Mouse (Mus musculus) ES-E14 (cell line): Measurements from ENCODE around the gene Plcl1. TPM values are rescaled to one million over a fixed set of nuclear protein-coding genes. Genes with fewer than 3 reads are reported as not detected.

Experiments used
- DNase-seq: peaks from one replicate; pipeline ENCODE4 v3.0.0-alpha.2; 2013; ENCODE audit warnings: low read depth, low spot score
- H3K27ac ChIP-seq: 2 replicates; pipeline ENCODE4 v1.5.1; 2012; ENCODE audit warnings: low read depth, mild to moderate bottlenecking, low read length, moderate library complexity, mixed read lengths; ENCODE audit not compliant: poor library complexity, insufficient read depth, severe bottlenecking
- H3K36me3 ChIP-seq: 2 replicates; pipeline ENCODE4 v1.6.1; 2012; ENCODE audit warnings: mild to moderate bottlenecking, low read length, moderate library complexity, mixed read lengths; ENCODE audit not compliant: control insufficient read depth, poor library complexity, insufficient read depth, severe bottlenecking
- H3K4me1 ChIP-seq, 2 experiments: fragments of 150-350 bp in 1 of 2; sonication (generic) in 1 of 2; 2 replicates each; pipeline ENCODE4 v1.6.1; 2012; ENCODE audit warnings: low read length in 2 of 2, mild to moderate bottlenecking in 1 of 2, mixed read lengths in 1 of 2; ENCODE audit not compliant: control insufficient read depth in 2 of 2, insufficient read depth in 2 of 2, poor library complexity in 1 of 2
- H3K4me3 ChIP-seq, 2 experiments: fragments of 150-350 bp in 1 of 2; sonication (generic) in 1 of 2; 2 replicates each; pipeline ENCODE4 v1.5.1; 2012; ENCODE audit warnings: low read length in 2 of 2, low read depth in 1 of 2, mild to moderate bottlenecking in 1 of 2, mixed read lengths in 1 of 2; ENCODE audit not compliant: insufficient read depth in 1 of 2, poor library complexity in 1 of 2, severe bottlenecking in 1 of 2
- H3K9ac ChIP-seq: 2 replicates; pipeline ENCODE4 v1.6.1; 2012; ENCODE audit warnings: low read depth, mild to moderate bottlenecking, low read length, mixed read lengths; ENCODE audit not compliant: poor library complexity, insufficient read depth, severe bottlenecking
- H3K9me3 ChIP-seq: fragments of 150-350 bp; sonication (generic); 2 replicates; pipeline ENCODE4 v1.6.1; 2012; ENCODE audit warnings: low read depth, mild to moderate bottlenecking, low read length; ENCODE audit not compliant: control insufficient read depth, insufficient read depth
- CHD2 ChIP-seq: IDR thresholded peaks from 2 replicates; pipeline ENCODE4 v1.6.1; 2014; ENCODE audit warnings: mild to moderate bottlenecking, low read depth, low read length, inconsistent platforms
- HCFC1 ChIP-seq: IDR thresholded peaks from 2 replicates; pipeline ENCODE4 v1.6.1; 2012; ENCODE audit warnings: low read length, inconsistent platforms, borderline replicate concordance; ENCODE audit not compliant: insufficient read depth
- MAFK ChIP-seq: IDR thresholded peaks from 2 replicates; pipeline ENCODE4 v1.6.1; 2014; ENCODE audit warnings: mild to moderate bottlenecking, low read depth, low read length, inconsistent platforms; ENCODE audit not compliant: insufficient read depth
- ZC3H11A ChIP-seq: IDR thresholded peaks from 2 replicates; pipeline ENCODE4 v1.6.1; 2012; ENCODE audit warnings: low read depth, mild to moderate bottlenecking, inconsistent platforms, low read length, borderline replicate concordance
- ZNF384 ChIP-seq: IDR thresholded peaks from 2 replicates; pipeline ENCODE4 v1.6.1; 2012; ENCODE audit warnings: low read depth, low read length, inconsistent platforms
- in situ Hi-C, 2 experiments: fragments of 600-800 bp; cut with MboI; formaldehyde crosslinking; loops; one replicate each; pipeline ENCODE4 v1.15.1; 2025; ENCODE audit warnings: low sequenced_read_pairs in 2 of 2, inconsistent platforms in 1 of 2; ENCODE audit not compliant: unreplicated experiment in 2 of 2
- total RNA-seq: library from RNA; depleted of rRNA; stranded (reverse); fragments of 300-350 nt; gene quantifications from 2 replicates; pipeline ENCODE4 v1.2.3, GENCODE M21; 2012

The Plcl1 gene
- total RNA-seq, 1 experiment: 0.49 TPM

- no peak overlapping the region for H3K9ac ChIP-seq
- no peaks in the 10 kb centered on the region for H3K36me3 ChIP-seq
- H3K9me3 ChIP-seq: no peaks in the 10 kb centered on the region
- in situ Hi-C loops: no loop called here
- TF ChIP-seq ZNF384: no peak
- no peak for TF ChIP-seq HCFC1
- TF ChIP-seq ZC3H11A: no peak
- TF ChIP-seq CHD2: no peak
- TF ChIP-seq MAFK: no peak
- peaks cover 0 to 3% of the 10 kb centered on the region in 2 experiments; a peak in 2 of 4 replicates for H3K4me1 ChIP-seq
- H3K4me3 ChIP-seq: no peak overlapping the region
- no peak overlapping the region for H3K27ac ChIP-seq
- DNase-seq: no peak
These were observed 82.5 kb downstream of the Plcl1 start for GRCm38 (mm10) chr1:55488261-55488660.

GRCm38 (mm10) chr1:55489355-55489754, 83.6 kb downstream of the Plcl1 start:
- Histone ChIP-seq H3K9me3 (no peaks in the 10 kb centered on the region), H3K9ac (no peak overlapping the region), H3K4me1 (peaks cover 0 to 3% of the 10 kb centered on the region in 2 experiments; a peak in 2 of 4 replicates), H3K4me3 (no peak overlapping the region), H3K36me3 (no peaks in the 10 kb centered on the region), H3K27ac (no peak overlapping the region)
- DNase-seq: no peak
- no peak for TF ChIP-seq CHD2
- TF ChIP-seq ZNF384: no peak
- no peak for TF ChIP-seq HCFC1
- no peak for TF ChIP-seq MAFK
- no peak for TF ChIP-seq ZC3H11A
- in situ Hi-C loops: no loop called here

GRCm38 (mm10) chr1:55499872-55500271, 94.2 kb downstream of the Plcl1 start:
- Histone ChIP-seq H3K36me3 (no peaks in the 10 kb centered on the region), H3K9me3 (no peaks in the 10 kb centered on the region), H3K4me1 (peaks cover 0 to 2% of the 10 kb centered on the region in 2 experiments; a peak in 1 of 4 replicates), H3K9ac (no peak overlapping the region), H3K27ac (no peak overlapping the region), H3K4me3 (no peak overlapping the region)
- no peak for DNase-seq
- no peak for TF ChIP-seq ZC3H11A
- TF ChIP-seq HCFC1: no peak
- no peak for TF ChIP-seq ZNF384
- TF ChIP-seq MAFK: no peak
- TF ChIP-seq CHD2: no peak
- in situ Hi-C loops: no loop called here

- no peak overlapping the region for H3K4me3 ChIP-seq
- H3K36me3 ChIP-seq: no peaks in the 10 kb centered on the region
- H3K4me1 ChIP-seq: peaks cover 0 to 2% of the 10 kb centered on the region in 2 experiments; a peak in 1 of 4 replicates
- in situ Hi-C loops: no loop called here
- no peak for DNase-seq
- no peaks in the 10 kb centered on the region for H3K9me3 ChIP-seq
- TF ChIP-seq HCFC1: no peak
- no peak overlapping the region for H3K9ac ChIP-seq
- no peak overlapping the region for H3K27ac ChIP-seq
These were observed 95.4 kb downstream of the Plcl1 start for GRCm38 (mm10) chr1:55500981-55501682.

GRCm38 (mm10) chr1:55505811-55506210, 100.1 kb downstream of the Plcl1 start:
- in situ Hi-C loops: no loop called here
- H3K4me1 ChIP-seq: no peaks in the 10 kb centered on the region

More at GRCm38 (mm10) chr1:55505811-55506210, 100.1 kb downstream of the Plcl1 start:
- TF ChIP-seq ZC3H11A: no peak
- Histone ChIP-seq H3K9me3 (no peaks in the 10 kb centered on the region), H3K27ac (no peak overlapping the region), H3K9ac (no peak overlapping the region), H3K4me3 (no peak overlapping the region), H3K36me3 (no peaks in the 10 kb centered on the region)
- DNase-seq: no peak
